Mouse (Mus musculus) olfactory bulb, adult 2 months (tissue): ENCODE results near the gene Mcm7. TPM values are rescaled to one million over a fixed set of nuclear protein-coding genes. Genes with fewer than 3 reads are reported as not detected.
A peak's percentile ranks its signal among the peaks of the same experiment; 100 is the strongest.

ENCODE experiments used
- H3K27ac ChIP-seq: fragments of 200-500 bp; 2 replicates; pipeline ENCODE4 v1.5.1; 2012; ENCODE audit warnings: low read depth, low read length; ENCODE audit not compliant: insufficient read depth
- H3K4me1 ChIP-seq: fragments of 200-500 bp; 2 replicates; pipeline ENCODE4 v1.6.1; 2012; ENCODE audit warnings: low read length; ENCODE audit not compliant: control insufficient read depth, insufficient read depth
- H3K4me3 ChIP-seq: fragments of 200-500 bp; 2 replicates; pipeline ENCODE4 v1.5.1; 2012; ENCODE audit warnings: mild to moderate bottlenecking, low read depth, low read length, moderate library complexity; ENCODE audit not compliant: insufficient read depth
- CTCF ChIP-seq: fragments of 200-500 bp; IDR thresholded peaks from 2 replicates; pipeline ENCODE4 v1.5.1; 2012; ENCODE audit warnings: low read depth, mild to moderate bottlenecking, low read length, moderate library complexity; ENCODE audit not compliant: insufficient read depth
- POLR2A ChIP-seq: fragments of 200-500 bp; IDR thresholded peaks from 2 replicates; pipeline ENCODE4 v1.6.1; 2012; ENCODE audit warnings: mild to moderate bottlenecking, low read depth, low read length, moderate library complexity; ENCODE audit not compliant: insufficient read depth
- WGBS: fragments of 180-500 bp; shearing (Covaris S2); methylation state at CpG from one replicate; pipeline ENCODE4 v1.1.7; 2018; 5-methylcytosine and 5-hydroxymethylcytosine counted together
- polyA plus RNA-seq: library from polyadenylated mRNA; stranded (reverse); fragments of >200 nt; gene quantifications from 2 replicates; pipeline ENCODE4 v1.2.4, GENCODE M21; 2012; ENCODE audit warnings: low replicate concordance; ENCODE audit not compliant: missing spikeins, insufficient read depth, insufficient read length

Mcm7 gene
- polyA plus RNA-seq, 1 experiment: not detected

- H3K4me1 ChIP-seq: no peaks in the 10 kb centered on the region; the same call in 1 of the 2 replicates
- WGBS: 37% methylated on average over 3 of the region's 3 CpGs
- no peak overlapping the region for H3K4me3 ChIP-seq
- H3K27ac ChIP-seq: no peak overlapping the region
- TF ChIP-seq CTCF: no peak
- TF ChIP-seq POLR2A: no peak
Observed at GRCm38 (mm10) chr5:138118041-138118440, 54.2 kb downstream of the Mcm7 start.

DNA sequence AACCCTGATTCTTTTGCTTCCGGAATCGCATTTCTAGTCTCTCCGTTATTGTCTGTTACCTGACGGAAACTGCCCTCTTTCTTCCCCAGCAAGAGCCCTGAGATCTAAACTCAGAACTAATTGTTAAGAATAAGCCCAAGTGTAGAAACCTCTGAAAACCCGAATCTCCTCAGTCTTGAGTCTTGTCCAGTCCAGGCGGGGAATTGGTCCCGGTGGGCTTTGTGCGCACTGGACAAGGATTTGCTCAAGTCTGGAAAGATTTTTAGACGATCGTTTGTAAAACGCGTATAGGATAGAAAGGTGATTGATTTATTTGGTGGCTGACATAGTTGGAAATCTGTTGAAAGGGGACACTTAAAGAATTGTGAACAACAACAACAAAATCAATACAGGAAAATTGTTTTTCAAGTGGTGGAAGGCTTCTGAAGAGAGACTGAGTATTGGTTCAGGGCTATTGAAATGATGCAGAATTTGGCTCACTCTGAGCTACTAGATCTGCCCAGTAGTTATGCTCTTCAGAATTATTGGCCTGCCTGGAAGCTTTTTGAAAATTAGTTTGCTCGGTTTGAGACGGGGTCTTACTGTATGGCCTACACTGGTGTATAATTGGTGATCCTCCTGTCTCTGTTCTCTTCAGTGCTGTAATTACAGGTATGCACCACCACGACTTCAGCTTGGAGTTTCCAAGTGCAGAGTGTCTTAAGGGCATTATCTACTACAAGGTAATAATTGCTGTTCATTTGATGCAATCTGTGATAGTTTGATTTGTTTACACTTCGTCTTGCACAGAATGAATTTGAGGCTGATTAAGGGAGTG lies 54.8 kb downstream of the Mcm7 start:
- no peak for TF ChIP-seq CTCF
- no peak for TF ChIP-seq POLR2A
- peak overlapping the region; percentile 83 for H3K4me3 ChIP-seq
- no peaks in the 10 kb centered on the region; the same call in 1 of the 2 replicates for H3K4me1 ChIP-seq
- peak overlapping the region; percentile 93 for H3K27ac ChIP-seq
- WGBS: 1% methylated on average over 16 of the region's 16 CpGs

DNA sequence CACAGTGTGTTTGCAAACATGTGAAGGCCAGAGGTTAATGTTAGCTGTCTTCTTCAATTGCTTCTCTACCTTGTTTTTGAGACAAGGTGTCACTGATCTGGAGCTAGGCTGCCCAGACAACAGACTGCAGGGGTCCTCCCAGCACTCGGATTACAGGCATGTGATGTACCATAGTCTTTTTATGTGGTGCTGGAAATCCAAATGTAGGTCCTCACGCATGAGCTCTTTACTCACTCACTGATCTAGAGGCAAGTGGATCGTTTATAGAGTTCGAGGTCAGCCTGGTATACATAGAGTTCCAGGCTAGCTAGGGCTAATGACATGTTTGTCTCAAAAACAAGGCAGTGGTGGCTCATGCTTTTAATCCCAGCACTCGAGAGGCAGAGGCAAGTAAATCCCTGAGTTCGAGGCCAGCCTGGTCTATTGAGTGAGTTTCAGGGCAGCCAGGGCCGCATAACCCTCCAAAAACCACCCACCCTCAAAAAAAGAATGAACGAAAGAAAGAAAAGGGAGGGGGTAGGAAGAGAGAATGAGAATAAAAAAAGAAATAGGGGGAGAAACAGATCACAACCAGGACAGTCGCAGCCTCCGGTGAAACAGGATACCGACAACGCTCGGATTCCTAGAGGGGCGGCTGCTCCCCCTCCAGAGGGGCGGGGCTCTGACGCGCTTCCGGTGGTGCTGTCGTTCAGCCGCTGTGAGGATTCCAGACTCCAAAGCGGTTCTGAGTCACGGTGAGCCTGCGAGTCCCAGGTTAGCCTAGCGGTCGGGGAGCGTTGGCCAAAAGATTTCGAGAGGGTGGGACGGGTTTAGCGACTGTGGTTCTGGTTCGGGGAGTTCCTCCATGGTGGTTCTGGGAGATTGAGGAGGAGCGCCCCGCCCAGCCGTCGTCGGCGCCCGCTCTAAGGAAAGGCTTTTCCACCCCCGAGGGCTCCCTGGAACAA lies 55.7 kb downstream of the Mcm7 start, which contains the start of gene Zscan21:
TSS of gene Zscan21 (plus strand) at position 649 of the 944 bp plus-strand sequence.
- 5% methylated on average over 38 of the region's 38 CpGs for WGBS
- Histone ChIP-seq H3K4me3 (peak within 1 kb of the TSS; percentile 83), H3K27ac (peak within 1 kb of the TSS; percentile 93), H3K4me1 (no peaks in the 10 kb centered on the region; the same call in 1 of the 2 replicates)
- TF ChIP-seq CTCF (no peak), POLR2A (peak; percentile 88)

Other genes starting within 250 kb of the Mcm7 start
- gene Gjc3, start 209.3 kb downstream of the Mcm7 start, polyA plus RNA-seq: not detected in 2 replicates
- not detected in 2 replicates for gene Azgp1, start 190.9 kb downstream of the Mcm7 start, polyA plus RNA-seq
- gene Smok3a, start 151.2 kb downstream of the Mcm7 start, polyA plus RNA-seq: not detected in 2 replicates
- gene Smok3b, start 151.0 kb downstream of the Mcm7 start, polyA plus RNA-seq: not detected in 2 replicates
- not detected in 2 replicates for gene Smok3c, start 119.2 kb downstream of the Mcm7 start, polyA plus RNA-seq
- gene Zkscan1, start 87.3 kb downstream of the Mcm7 start, polyA plus RNA-seq: not detected in 2 replicates
- gene Zscan21, start 55.5 kb downstream of the Mcm7 start, polyA plus RNA-seq: not detected in 2 replicates
- not detected in 2 replicates for gene Zfp113, start 16.7 kb downstream of the Mcm7 start, polyA plus RNA-seq
- gene Cops6, start 11.4 kb downstream of the Mcm7 start, polyA plus RNA-seq: not detected in 2 replicates
- not detected in 2 replicates for gene Ap4m1, start 420 bp downstream of the Mcm7 start, polyA plus RNA-seq
- gene Taf6, start 15.0 kb upstream of the Mcm7 start, polyA plus RNA-seq: not detected in 2 replicates
- 309 TPM in 1 of 2 replicates, not detected in the other for gene Cnpy4, start 15.1 kb upstream of the Mcm7 start, polyA plus RNA-seq
- not detected in 2 replicates for gene Mblac1, start 21.9 kb upstream of the Mcm7 start, polyA plus RNA-seq
- gene Nxpe5, start 53.5 kb upstream of the Mcm7 start, polyA plus RNA-seq: not detected in 2 replicates
- not detected in 2 replicates for gene Lamtor4, start 83.1 kb upstream of the Mcm7 start, polyA plus RNA-seq
- 185 TPM in 1 of 2 replicates, not detected in the other for gene BC037034, start 91.6 kb upstream of the Mcm7 start, polyA plus RNA-seq
- gene Gal3st4, start 100.4 kb upstream of the Mcm7 start, polyA plus RNA-seq: not detected in 2 replicates
- gene Gm43720, start 107.5 kb upstream of the Mcm7 start, polyA plus RNA-seq: not detected in 2 replicates
- gene Gpc2, start 107.6 kb upstream of the Mcm7 start, polyA plus RNA-seq: not detected in 2 replicates
- gene Stag3, start 107.8 kb upstream of the Mcm7 start, polyA plus RNA-seq: not detected in 2 replicates
- gene Pvrig, start 169.5 kb upstream of the Mcm7 start, polyA plus RNA-seq: not detected in 2 replicates